Mouse (Mus musculus) limb, embryonic 14.5 days (tissue): ENCODE measurements at regions not wholly inside any gene's neighbourhood (a gene's known extent, or its start where the extent isn't known, plus 50 kb on each side); places are given as distances from the start of the nearest gene placed in this dataset.
A peak's percentile ranks its signal among the peaks of the same experiment; 100 is the strongest.

Source experiments
- ATAC-seq: fragments of 200-750 bp; cut with Nextera tagmentation; 2 replicates; pipeline ENCODE4 v1.8.0; 2017; ENCODE audit warnings: low read depth, moderate number of reproducible peaks, moderate TSS enrichment; ENCODE audit not compliant: low FRiP score
- DNase-seq: peaks from one replicate; pipeline ENCODE4 v3.0.0-alpha.2; 2015; ENCODE audit warnings: low spot score
- H3K27ac ChIP-seq: fragments of 300-500 bp; sonication (generic); replicated peaks from 2 replicates; pipeline ENCODE4 v1.5.1; 2014; ENCODE audit warnings: low read depth, mild to moderate bottlenecking, low read length, moderate library complexity, mixed read lengths
- H3K27me3 ChIP-seq: fragments of 300-500 bp; sonication (generic); 2 replicates; pipeline ENCODE4 v1.6.1; 2014; ENCODE audit warnings: low read length, mixed read lengths; ENCODE audit not compliant: control insufficient read depth, insufficient read depth
- H3K36me3 ChIP-seq: fragments of 300-500 bp; sonication (generic); 2 replicates; pipeline ENCODE4 v1.6.1; 2014; ENCODE audit warnings: mild to moderate bottlenecking, low read length, moderate library complexity, mixed read lengths; ENCODE audit not compliant: control insufficient read depth, insufficient read depth
- H3K4me1 ChIP-seq: fragments of 300-500 bp; sonication (generic); 2 replicates; pipeline ENCODE4 v1.6.1; 2014; ENCODE audit warnings: antibody characterized with exemption, low read length, mixed read lengths; ENCODE audit not compliant: control insufficient read depth, insufficient read depth
- H3K4me2 ChIP-seq: fragments of 300-500 bp; sonication (generic); replicated peaks from 2 replicates; pipeline ENCODE4 v1.6.1; 2014; ENCODE audit warnings: low read depth, mild to moderate bottlenecking, low read length, moderate library complexity; ENCODE audit not compliant: severe bottlenecking
- H3K4me3 ChIP-seq: fragments of 300-500 bp; sonication (generic); replicated peaks from 2 replicates; pipeline ENCODE4 v1.5.1; 2014; ENCODE audit warnings: low read length
- H3K9ac ChIP-seq: fragments of 300-500 bp; sonication (generic); 2 replicates; pipeline ENCODE4 v1.6.1; 2014; ENCODE audit warnings: mild to moderate bottlenecking, low read depth, low read length, moderate library complexity; ENCODE audit not compliant: severe bottlenecking
- H3K9me3 ChIP-seq: fragments of 300-500 bp; sonication (generic); 2 replicates; pipeline ENCODE4 v1.6.1; 2016; ENCODE audit warnings: low read length; ENCODE audit not compliant: control insufficient read depth
- POLR2A ChIP-seq: fragments of 200-500 bp; IDR thresholded peaks from 2 replicates; pipeline ENCODE4 v1.8.0; 2012; ENCODE audit warnings: inconsistent platforms, mild to moderate bottlenecking, moderate library complexity, borderline replicate concordance; ENCODE audit not compliant: insufficient read depth, insufficient read length; ENCODE audit errors: extremely low read depth
- WGBS: fragments of 180-500 bp; shearing (Covaris S2); extraction: QIAGEN DNeasy Blood & Tissue Kit; methylation state at CpG from one replicate; pipeline ENCODE4 v1.1.7; 2014; 5-methylcytosine and 5-hydroxymethylcytosine counted together

DNA sequence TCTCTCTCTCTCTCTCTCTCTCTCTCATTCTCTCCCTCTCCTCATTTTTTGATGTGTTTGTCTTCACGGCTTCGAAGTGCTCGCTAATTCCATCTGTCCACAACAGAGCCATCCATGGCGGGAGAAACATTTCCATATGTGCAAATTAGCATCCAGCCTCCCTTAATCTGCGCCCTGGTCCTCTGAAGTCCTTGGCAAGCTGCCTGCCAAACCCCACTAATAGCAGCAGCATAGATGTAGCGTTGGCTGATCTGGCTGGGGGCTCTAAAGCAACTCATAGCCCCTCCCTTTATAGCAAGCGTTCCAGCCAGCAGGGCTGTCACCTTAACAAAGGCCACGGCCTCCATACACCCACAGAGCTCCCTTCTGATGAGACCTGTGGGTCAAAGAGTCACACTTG is 272.3 kb upstream of the 3110018I06Rik start:
- H3K4me3 ChIP-seq, result no peak overlapping the region
- peaks cover 5% of the 10 kb centered on the region; the same call in 1 of the 2 replicates for H3K4me1 ChIP-seq
- no peaks in the 10 kb centered on the region for H3K9me3 ChIP-seq
- no peaks in the 10 kb centered on the region for H3K36me3 ChIP-seq
- WGBS, result 46% methylated on average over 8 of the region's 8 CpGs
- TF ChIP-seq POLR2A, result no peak
- no peaks in the 10 kb centered on the region for H3K27me3 ChIP-seq
- H3K9ac ChIP-seq, result no peak overlapping the region
- ATAC-seq (no peak), DNase-seq (peak; percentile 23)
- H3K4me2 ChIP-seq, result no peak overlapping the region
- no peak overlapping the region for H3K27ac ChIP-seq

DNA sequence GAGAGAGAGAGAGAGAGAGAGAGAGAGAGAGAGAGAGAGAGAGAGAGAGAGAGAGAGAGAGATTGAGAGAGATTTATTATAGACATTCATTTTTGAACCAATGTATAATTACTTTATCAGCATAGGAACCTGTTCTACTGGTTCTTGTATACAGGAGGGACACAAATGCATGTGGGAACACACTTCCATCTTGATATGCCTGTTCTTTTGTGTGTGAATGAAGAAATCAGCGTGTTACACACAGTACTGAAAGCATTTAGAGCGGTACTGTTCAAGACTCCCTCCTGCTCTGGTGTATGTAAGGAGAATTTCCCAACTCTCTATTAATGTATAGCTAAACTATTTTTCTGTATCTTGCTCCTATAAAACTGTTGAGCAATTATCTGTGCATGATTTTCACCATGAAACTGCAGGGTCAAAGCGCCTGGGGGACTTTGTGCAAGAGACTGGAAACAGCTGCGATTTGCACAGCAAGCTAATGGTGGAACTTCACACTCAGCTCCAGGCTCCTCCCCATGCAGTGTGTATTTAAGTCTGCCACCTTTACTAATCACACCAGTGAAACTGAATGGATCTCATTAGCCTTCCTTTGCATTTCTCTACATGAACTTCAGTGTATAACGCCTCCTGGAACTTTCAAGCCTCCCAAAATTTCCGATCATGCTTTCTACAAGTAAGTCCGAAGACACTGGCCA is 267.0 kb upstream of the 3110018I06Rik start:
- WGBS, result 70% methylated on average over 7 of the region's 7 CpGs
- TF ChIP-seq POLR2A, result no peak
- Histone ChIP-seq H3K9ac (no peak overlapping the region), H3K4me3 (no peak overlapping the region), H3K9me3 (no peaks in the 10 kb centered on the region), H3K4me1 (peaks cover 5% of the 10 kb centered on the region; the same call in 1 of the 2 replicates), H3K27ac (no peak overlapping the region), H3K36me3 (no peaks in the 10 kb centered on the region), H3K4me2 (no peak overlapping the region), H3K27me3 (no peaks in the 10 kb centered on the region)
- ATAC-seq, result no peak
- peak; percentile 25 for DNase-seq

DNA sequence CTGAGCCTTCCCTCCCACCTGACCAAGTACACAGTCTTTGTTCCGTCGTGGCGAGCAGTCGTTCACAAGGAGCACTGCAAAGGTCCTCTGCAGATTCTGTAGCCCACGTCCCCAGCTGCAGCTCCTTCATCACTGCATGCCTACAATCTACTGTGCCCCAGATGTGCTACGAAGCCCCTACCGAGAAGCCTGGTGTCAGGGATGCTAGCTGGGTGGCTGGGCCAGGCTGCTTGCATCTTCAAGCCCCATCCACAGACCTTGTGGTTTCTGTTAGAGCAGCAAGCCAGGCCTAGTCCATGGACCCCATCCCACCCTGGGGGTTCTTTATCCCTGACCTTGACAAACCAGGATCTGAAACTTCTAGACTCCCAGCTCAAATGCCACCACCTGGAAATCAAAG is 266.3 kb upstream of the 3110018I06Rik start:
- H3K27me3 ChIP-seq, result no peaks in the 10 kb centered on the region
- no peak for ATAC-seq
- H3K9me3 ChIP-seq, result no peaks in the 10 kb centered on the region
- H3K9ac ChIP-seq, result no peak overlapping the region
- no peak for DNase-seq
- H3K27ac ChIP-seq, result no peak overlapping the region
- H3K4me1 ChIP-seq, result peaks cover 5% of the 10 kb centered on the region; the same call in 1 of the 2 replicates
- 71% methylated on average over 7 of the region's 7 CpGs for WGBS
- no peak overlapping the region for H3K4me2 ChIP-seq
- no peaks in the 10 kb centered on the region for H3K36me3 ChIP-seq
- TF ChIP-seq POLR2A, result no peak
- H3K4me3 ChIP-seq, result no peak overlapping the region

DNA sequence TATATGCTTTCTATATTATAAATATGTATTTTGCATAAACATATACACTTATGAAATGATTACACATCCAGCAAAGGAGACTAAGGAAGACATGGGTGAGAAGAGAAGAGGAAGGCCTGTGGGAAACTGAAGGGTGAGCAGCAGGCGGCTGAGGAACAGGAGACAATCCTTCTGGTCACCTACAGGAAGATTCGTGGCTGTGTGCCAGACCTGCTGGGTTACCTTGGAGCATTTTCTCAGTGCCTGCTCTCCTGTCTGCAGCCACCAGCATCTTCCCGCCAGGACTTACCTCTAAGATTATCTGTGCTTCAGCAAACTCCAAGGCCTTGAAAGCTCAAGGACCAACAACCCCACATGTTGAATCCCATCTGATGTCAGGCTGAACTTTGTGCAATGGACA is 258.3 kb upstream of the 3110018I06Rik start:
- H3K4me3 ChIP-seq, result no peak overlapping the region
- TF ChIP-seq POLR2A, result no peak
- H3K27me3 ChIP-seq, result no peaks in the 10 kb centered on the region
- no peak overlapping the region for H3K4me2 ChIP-seq
- no peak for DNase-seq
- no peaks in the 10 kb centered on the region for H3K4me1 ChIP-seq
- no peak overlapping the region for H3K27ac ChIP-seq
- no peak for ATAC-seq
- no peaks in the 10 kb centered on the region for H3K36me3 ChIP-seq
- no peak overlapping the region for H3K9ac ChIP-seq
- 73% methylated on average over 3 of the region's 3 CpGs for WGBS
- H3K9me3 ChIP-seq, result no peaks in the 10 kb centered on the region

DNA sequence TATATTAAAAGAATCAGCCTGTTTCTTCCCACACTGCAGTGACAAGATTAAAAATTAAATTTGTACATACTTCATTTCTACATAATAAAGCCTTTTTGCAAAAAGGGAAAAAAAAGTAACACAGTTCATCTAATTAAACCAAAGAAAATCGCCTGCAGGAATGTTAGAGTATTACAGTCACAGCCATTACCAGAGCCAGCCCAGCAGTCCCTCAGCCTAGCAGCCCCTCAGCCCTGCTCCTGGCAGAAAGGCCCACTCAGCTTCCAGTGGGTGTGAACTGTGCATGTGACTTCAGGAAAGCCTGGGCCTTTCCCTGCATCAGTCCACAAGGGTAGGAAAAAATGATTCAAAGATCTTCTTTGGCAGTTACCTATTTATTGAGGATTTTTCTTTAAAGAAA is 256.8 kb upstream of the 3110018I06Rik start:
- ATAC-seq (no peak), DNase-seq (peak; percentile 20)
- H3K9ac ChIP-seq, result no peak overlapping the region
- no peak overlapping the region for H3K4me3 ChIP-seq
- H3K36me3 ChIP-seq, result no peaks in the 10 kb centered on the region
- no peaks in the 10 kb centered on the region for H3K9me3 ChIP-seq
- no peak for TF ChIP-seq POLR2A
- H3K4me1 ChIP-seq, result no peaks in the 10 kb centered on the region
- WGBS, result 3% methylated on average over 1 of the region's 1 CpGs
- no peak overlapping the region for H3K4me2 ChIP-seq
- no peaks in the 10 kb centered on the region for H3K27me3 ChIP-seq
- H3K27ac ChIP-seq, result no peak overlapping the region
